Mouse (Mus musculus) stomach, embryonic 14.5 days (tissue): Measurements from ENCODE around the gene Nlrc5. TPM values are rescaled to one million over a fixed set of nuclear protein-coding genes. Genes with fewer than 3 reads are reported as not detected.

Experiments
- ATAC-seq: fragments of 200-750 bp; cut with Nextera tagmentation; 2 replicates; pipeline ENCODE4 v1.8.0; 2017; ENCODE audit warnings: low read depth, moderate TSS enrichment; ENCODE audit not compliant: insufficient number of reproducible peaks, insufficient read depth, low FRiP score
- H3K27ac ChIP-seq: fragments of 300-500 bp; sonication (generic); 2 replicates; pipeline ENCODE4 v1.5.1; 2014; ENCODE audit warnings: mild to moderate bottlenecking, low read length, moderate library complexity, mixed read lengths
- H3K27me3 ChIP-seq: fragments of 300-500 bp; sonication (generic); 2 replicates; pipeline ENCODE4 v1.6.1; 2014; ENCODE audit warnings: low read length, control low read depth, mixed read lengths; ENCODE audit not compliant: control insufficient read depth, insufficient read depth
- H3K36me3 ChIP-seq: fragments of 300-500 bp; sonication (generic); 2 replicates; pipeline ENCODE4 v1.6.1; 2014; ENCODE audit warnings: mild to moderate bottlenecking, control low read depth, low read length, moderate library complexity, mixed read lengths; ENCODE audit not compliant: control insufficient read depth, insufficient read depth
- H3K4me1 ChIP-seq: fragments of 300-500 bp; sonication (generic); 2 replicates; pipeline ENCODE4 v1.6.1; 2014; ENCODE audit warnings: low read length, control low read depth, mixed read lengths; ENCODE audit not compliant: control insufficient read depth, insufficient read depth
- H3K4me2 ChIP-seq: fragments of 300-500 bp; sonication (generic); replicated peaks from 2 replicates; pipeline ENCODE4 v1.6.1; 2014; ENCODE audit warnings: low read depth, low read length, control low read depth
- H3K4me3 ChIP-seq: fragments of 300-500 bp; sonication (generic); 2 replicates; pipeline ENCODE4 v1.5.1; 2014; ENCODE audit warnings: low read depth, low read length, control low read depth
- H3K9ac ChIP-seq: fragments of 300-500 bp; sonication (generic); replicated peaks from 2 replicates; pipeline ENCODE4 v1.6.1; 2014; ENCODE audit warnings: low read depth, mild to moderate bottlenecking, control low read depth, low read length, moderate library complexity, mixed read lengths
- H3K9me3 ChIP-seq: fragments of 300-500 bp; sonication (generic); 2 replicates; pipeline ENCODE4 v1.6.1; 2016; ENCODE audit warnings: low read depth, low read length, control low read depth; ENCODE audit not compliant: control insufficient read depth
- WGBS: fragments of 180-500 bp; shearing (Covaris S2); extraction: QIAGEN DNeasy Blood & Tissue Kit; methylation state at CpG from one replicate; pipeline ENCODE4 v1.1.7; 2014; 5-methylcytosine and 5-hydroxymethylcytosine counted together
- polyA plus RNA-seq: library from polyadenylated mRNA; unstranded; fragments of >200 nt; fragmentation: Nextera tagmentation; extraction: Ambion mirVana; gene quantifications from 2 replicates; pipeline ENCODE4 v1.2.1, GENCODE M21; 2014

Nlrc5 gene
- polyA plus RNA-seq, 1 experiment from 2014 or later: 1.4 TPM

GRCm38 (mm10) chr8:94530643-94531042, 96.5 kb downstream of the Nlrc5 start:
- no peaks in the 10 kb centered on the region for H3K9me3 ChIP-seq
- H3K27ac ChIP-seq: no peak overlapping the region
- no peak overlapping the region for H3K4me3 ChIP-seq
- peaks cover 6% of the 10 kb centered on the region; the same call in 1 of the 2 replicates for H3K27me3 ChIP-seq
- H3K36me3 ChIP-seq: no peaks in the 10 kb centered on the region
- 85% methylated on average over 4 of the region's 4 CpGs for WGBS
- ATAC-seq: no peak
- no peak overlapping the region for H3K4me2 ChIP-seq
- H3K9ac ChIP-seq: no peak overlapping the region
- no peaks in the 10 kb centered on the region for H3K4me1 ChIP-seq

DNA sequence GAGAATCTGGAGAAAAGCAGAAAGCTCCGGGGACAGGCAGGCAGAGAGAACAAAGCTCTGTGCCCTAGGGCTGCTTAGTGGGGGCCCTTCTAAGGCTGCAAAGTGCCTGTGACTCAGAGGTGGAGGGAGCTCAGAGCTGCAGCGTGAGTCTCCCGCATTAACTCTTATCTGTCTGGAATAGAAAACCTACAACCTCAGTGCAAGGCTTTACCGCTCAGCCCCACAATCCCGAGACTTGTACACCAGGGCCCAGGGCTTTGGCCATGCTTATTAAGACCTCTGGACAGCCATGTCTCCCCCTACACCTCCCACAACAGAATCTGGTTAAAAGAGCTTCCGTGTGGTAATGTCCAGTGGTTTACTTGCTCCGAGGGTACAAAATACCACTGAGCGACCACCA, 97.8 kb downstream of the Nlrc5 start:
- no peak overlapping the region for H3K27ac ChIP-seq
- H3K4me1 ChIP-seq: no peaks in the 10 kb centered on the region
- WGBS: 4% methylated on average over 8 of the region's 8 CpGs
- ATAC-seq: no peak
- H3K9ac ChIP-seq: no peak overlapping the region; the same call in 1 of the 2 replicates
- H3K36me3 ChIP-seq: no peaks in the 10 kb centered on the region
- H3K4me3 ChIP-seq: peak overlapping the region; percentile 65
- no peaks in the 10 kb centered on the region for H3K9me3 ChIP-seq
- H3K4me2 ChIP-seq: peak overlapping the region; percentile 96
- H3K27me3 ChIP-seq: peaks cover 6% of the 10 kb centered on the region; the same call in 1 of the 2 replicates

- WGBS: 0% methylated on average over 34 of the region's 34 CpGs
- no peaks in the 10 kb centered on the region for H3K36me3 ChIP-seq
- no peaks in the 10 kb centered on the region for H3K9me3 ChIP-seq
- H3K9ac ChIP-seq: peak overlapping the region; percentile 58
- no peak; the same call in 1 of the 2 replicates for ATAC-seq
- peak overlapping the region; percentile 96 for H3K4me2 ChIP-seq
- H3K27me3 ChIP-seq: peaks cover 6% of the 10 kb centered on the region; the same call in 1 of the 2 replicates
- H3K4me3 ChIP-seq: peak overlapping the region; percentile 65
- H3K4me1 ChIP-seq: no peaks in the 10 kb centered on the region
- no peak overlapping the region for H3K27ac ChIP-seq
These were observed 98.3 kb downstream of the Nlrc5 start for GRCm38 (mm10) chr8:94532525-94532872.

GRCm38 (mm10) chr8:94532873-94533671, 98.9 kb downstream of the Nlrc5 start, which contains the start of gene Cpne2:
Cpne2 (plus strand) TSS chr8:94532990.
- Histone ChIP-seq H3K27ac (no peak within 1 kb of the TSS), H3K9me3 (no peaks in the 10 kb centered on the region), H3K4me2 (peak within 1 kb of the TSS; percentile 96), H3K36me3 (no peaks in the 10 kb centered on the region), H3K27me3 (peaks cover 6% of the 10 kb centered on the region; the same call in 1 of the 2 replicates), H3K4me3 (peak within 1 kb of the TSS; percentile 65), H3K9ac (peak within 1 kb of the TSS; percentile 58), H3K4me1 (no peaks in the 10 kb centered on the region)
- WGBS: under 1% methylated on average over 58 of the region's 81 CpGs
- ATAC-seq: peak; percentile 84

GRCm38 (mm10) chr8:94534612-94535011, 100.5 kb downstream of the Nlrc5 start:
- Histone ChIP-seq H3K9me3 (no peaks in the 10 kb centered on the region), H3K4me2 (no peak overlapping the region), H3K27ac (no peak overlapping the region), H3K9ac (no peak overlapping the region), H3K36me3 (no peaks in the 10 kb centered on the region), H3K27me3 (peaks cover 6% of the 10 kb centered on the region; the same call in 1 of the 2 replicates), H3K4me3 (no peak overlapping the region), H3K4me1 (no peaks in the 10 kb centered on the region)
- WGBS: 59% methylated on average over 4 of the region's 4 CpGs
- no peak for ATAC-seq

- WGBS: 84% methylated on average over 7 of the region's 7 CpGs
- Histone ChIP-seq H3K4me3 (no peak overlapping the region), H3K9me3 (no peaks in the 10 kb centered on the region), H3K9ac (no peak overlapping the region), H3K27ac (no peak overlapping the region), H3K4me1 (no peaks in the 10 kb centered on the region), H3K4me2 (no peak overlapping the region), H3K36me3 (no peaks in the 10 kb centered on the region), H3K27me3 (peaks cover 6% of the 10 kb centered on the region; the same call in 1 of the 2 replicates)
- ATAC-seq: no peak
These were observed 101.5 kb downstream of the Nlrc5 start for GRCm38 (mm10) chr8:94535631-94536030.

- no peak for ATAC-seq
- Histone ChIP-seq H3K36me3 (no peaks in the 10 kb centered on the region), H3K9ac (no peak overlapping the region), H3K27ac (no peak overlapping the region), H3K4me3 (no peak overlapping the region), H3K4me1 (no peaks in the 10 kb centered on the region), H3K9me3 (no peaks in the 10 kb centered on the region), H3K27me3 (peaks cover 6% of the 10 kb centered on the region; the same call in 1 of the 2 replicates), H3K4me2 (no peak overlapping the region)
- 96% methylated on average over 2 of the region's 2 CpGs for WGBS
These were observed 103.3 kb downstream of the Nlrc5 start for GRCm38 (mm10) chr8:94537456-94537855.

DNA sequence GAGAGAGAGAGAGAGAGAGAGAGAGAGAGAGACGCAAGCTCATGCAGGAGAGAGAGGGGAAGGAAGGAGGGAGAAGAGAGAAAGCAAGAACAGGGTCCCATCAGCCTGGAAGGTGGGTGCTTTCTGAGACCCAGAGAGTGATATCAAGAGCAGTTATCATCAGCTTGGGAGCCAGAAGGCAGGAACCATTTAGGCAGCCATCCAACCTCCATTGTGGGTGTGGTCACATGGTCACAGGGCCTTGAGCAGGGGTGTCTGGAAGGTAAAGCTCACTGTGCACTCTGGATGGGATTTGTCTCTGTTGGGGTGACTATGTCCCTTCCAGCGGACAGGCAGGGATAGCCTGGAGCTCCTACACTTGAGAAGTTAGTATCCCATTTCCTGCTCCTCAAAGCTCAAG, 105.9 kb downstream of the Nlrc5 start:
- H3K27me3 ChIP-seq: no peaks in the 10 kb centered on the region
- no peak overlapping the region for H3K9ac ChIP-seq
- H3K4me2 ChIP-seq: no peak overlapping the region
- WGBS: 83% methylated on average over 2 of the region's 2 CpGs
- no peak overlapping the region for H3K27ac ChIP-seq
- no peak overlapping the region for H3K4me3 ChIP-seq
- no peak for ATAC-seq
- H3K4me1 ChIP-seq: no peaks in the 10 kb centered on the region
- no peaks in the 10 kb centered on the region for H3K36me3 ChIP-seq
- no peaks in the 10 kb centered on the region for H3K9me3 ChIP-seq
